Mouse (Mus musculus) Muller cell, postnatal 12 days (primary cell): ENCODE measurements around the gene Cops6.

Experiments
- DNase-seq: peaks from one replicate; pipeline ENCODE4 v3.0.0-alpha.2; 2015; ENCODE audit errors: inconsistent ontology term

Gene Cops6

GRCm38 (mm10) chr5:138187661-138188306, 26.9 kb downstream of the Cops6 start:
- DNase-seq, result peak; percentile 85

GRCm38 (mm10) chr5:138193771-138194727, 33.2 kb downstream of the Cops6 start, which contains the start of gene Mblac1:
TSS of gene Mblac1 (plus strand) at chr5:138194314.
- peak; percentile 88 for DNase-seq

GRCm38 (mm10) chr5:138194755-138195345, 34.0 kb downstream of the Cops6 start:
- DNase-seq, result no peak

- no peak for DNase-seq
Measured at GRCm38 (mm10) chr5:138195463-138195862, 34.6 kb downstream of the Cops6 start.

GRCm38 (mm10) chr5:138199576-138199975, 38.7 kb downstream of the Cops6 start:
- no peak for DNase-seq

- no peak for DNase-seq
Measured at GRCm38 (mm10) chr5:138202086-138202485, 41.2 kb downstream of the Cops6 start.

GRCm38 (mm10) chr5:138207253-138207652, 46.4 kb downstream of the Cops6 start:
- no peak for DNase-seq

GRCm38 (mm10) chr5:138207873-138208272, 47.0 kb downstream of the Cops6 start:
- DNase-seq, result no peak
